Mouse (Mus musculus) heart, adult 2 months (tissue): ENCODE data around the gene Slc4a8.

Source experiments
- EP300 ChIP-seq: fragments of 200-500 bp; IDR thresholded peaks from 2 replicates; pipeline ENCODE4 v1.6.1; 2011; ENCODE audit warnings: low read depth, low read length, control low read depth; ENCODE audit not compliant: insufficient read depth
- POLR2A ChIP-seq: fragments of 200-500 bp; IDR thresholded peaks from 2 replicates; pipeline ENCODE4 v1.6.1; 2011; ENCODE audit warnings: mild to moderate bottlenecking, low read depth, low read length, control low read depth; ENCODE audit not compliant: insufficient read depth

DNA sequence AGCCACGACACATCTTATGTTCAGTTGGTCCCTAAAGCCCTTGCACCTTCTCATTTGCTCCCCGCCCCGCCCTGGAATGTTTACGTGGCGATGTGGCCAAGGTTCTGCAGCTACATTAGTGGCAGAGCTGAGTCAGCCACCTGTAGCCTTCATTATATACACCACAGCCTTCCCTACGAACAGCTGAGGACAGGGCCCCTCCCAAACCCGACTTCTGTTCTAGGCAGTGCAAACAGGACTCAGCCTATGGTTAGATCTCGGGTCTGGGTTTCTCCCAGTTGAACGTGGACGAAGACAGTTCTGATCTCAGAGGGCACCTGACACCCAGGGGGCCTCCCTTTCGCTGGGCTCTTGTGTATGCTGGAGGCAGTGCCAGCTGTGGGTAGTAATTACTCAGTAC, 33.7 kb upstream of the Slc4a8 start:
- TF ChIP-seq POLR2A (no peak), EP300 (no peak)
